Mouse (Mus musculus) stomach, postnatal 0 days (tissue): ENCODE data around the gene Hoxa5. TPM values are rescaled to one million over a fixed set of nuclear protein-coding genes. Genes with fewer than 3 reads are reported as not detected.
A peak's percentile ranks its signal among the peaks of the same experiment; 100 is the strongest.

Experiments
- ATAC-seq: fragments of 200-750 bp; cut with Nextera tagmentation; 2 replicates; pipeline ENCODE4 v1.8.0; 2017; ENCODE audit not compliant: low FRiP score, low TSS enrichment
- DNase-seq: peaks from one replicate; pipeline ENCODE4 v3.0.0-alpha.2; 2016; ENCODE audit warnings: low spot score
- H3K27ac ChIP-seq: fragments of 300-500 bp; sonication (generic); replicated peaks from 2 replicates; pipeline ENCODE4 v1.5.1; 2014; ENCODE audit warnings: mild to moderate bottlenecking, control low read depth
- H3K27me3 ChIP-seq: fragments of 300-500 bp; sonication (generic); 2 replicates; pipeline ENCODE4 v1.6.1; 2014; ENCODE audit warnings: low read length; ENCODE audit not compliant: control insufficient read depth, insufficient read depth
- H3K36me3 ChIP-seq: fragments of 300-500 bp; sonication (generic); 2 replicates; pipeline ENCODE4 v1.6.1; 2014; ENCODE audit warnings: low read length, mixed read lengths; ENCODE audit not compliant: control insufficient read depth, insufficient read depth
- H3K4me1 ChIP-seq: fragments of 300-500 bp; sonication (generic); replicated peaks from 2 replicates; pipeline ENCODE4 v1.6.1; 2014; ENCODE audit warnings: antibody characterized with exemption; ENCODE audit not compliant: control insufficient read depth, insufficient read depth
- H3K4me2 ChIP-seq: fragments of 300-500 bp; sonication (generic); replicated peaks from 2 replicates; pipeline ENCODE4 v1.6.1; 2014; ENCODE audit warnings: low read depth, mild to moderate bottlenecking, control low read depth, moderate library complexity
- H3K4me3 ChIP-seq: fragments of 300-500 bp; sonication (generic); 2 replicates; pipeline ENCODE4 v1.5.1; 2014; ENCODE audit warnings: low read depth, low read length, control low read depth
- H3K9ac ChIP-seq: fragments of 300-500 bp; sonication (generic); 2 replicates; pipeline ENCODE4 v1.6.1; 2014; ENCODE audit warnings: mild to moderate bottlenecking, low read length, control low read depth, mixed read lengths
- H3K9me3 ChIP-seq: fragments of 300-500 bp; sonication (generic); 2 replicates; pipeline ENCODE4 v1.6.1; 2016; ENCODE audit warnings: low read length; ENCODE audit not compliant: control insufficient read depth
- CTCF ChIP-seq: IDR thresholded peaks from 2 replicates; pipeline ENCODE4 v1.5.1; 2016; ENCODE audit warnings: antibody characterized with exemption, low read depth, mild to moderate bottlenecking, moderate library complexity
- EP300 ChIP-seq: optimal IDR thresholded peaks from 2 replicates; pipeline ENCODE3; 2016; ENCODE audit warnings: antibody characterized with exemption
- WGBS: fragments of 180-500 bp; shearing (Covaris S2); extraction: QIAGEN DNeasy Blood & Tissue Kit; methylation state at CpG from one replicate; pipeline ENCODE4 v1.1.7; 2014; 5-methylcytosine and 5-hydroxymethylcytosine counted together
- polyA plus RNA-seq: library from polyadenylated mRNA; unstranded; fragments of >200 nt; fragmentation: Nextera tagmentation; extraction: Ambion mirVana; gene quantifications from 2 replicates; pipeline ENCODE4 v1.2.1, GENCODE M21; 2015

The Hoxa5 gene
- polyA plus RNA-seq, 1 experiment from 2014 or later: 8.4 TPM

- Histone ChIP-seq H3K9me3 (no peaks in the 10 kb centered on the region), H3K9ac (peak overlapping the region; percentile 53), H3K4me2 (peak overlapping the region; percentile 76), H3K36me3 (no peaks in the 10 kb centered on the region), H3K27ac (peak overlapping the region; percentile 40), H3K27me3 (peaks cover 12% of the 10 kb centered on the region; the same call in 1 of the 2 replicates), H3K4me3 (peak overlapping the region; percentile 42), H3K4me1 (no peaks in the 10 kb centered on the region)
- no peak for TF ChIP-seq EP300
- TF ChIP-seq CTCF: no peak
- DNase-seq (no peak), ATAC-seq (no peak)
- 35% methylated on average over 12 of the region's 12 CpGs for WGBS
These were observed 5.3 kb upstream of the Hoxa5 start for GRCm38 (mm10) chr6:52209685-52210046.

- H3K4me3 ChIP-seq: peak overlapping the region; percentile 42
- no peaks in the 10 kb centered on the region for H3K4me1 ChIP-seq
- TF ChIP-seq CTCF: no peak
- TF ChIP-seq EP300: no peak
- H3K4me2 ChIP-seq: peak overlapping the region; percentile 76
- H3K9ac ChIP-seq: peak overlapping the region; percentile 53
- DNase-seq (no peak), ATAC-seq (no peak)
- H3K27ac ChIP-seq: peak overlapping the region; percentile 78
- H3K27me3 ChIP-seq: peaks cover 8% of the 10 kb centered on the region; the same call in 1 of the 2 replicates
- WGBS: 17% methylated on average over 18 of the region's 18 CpGs
- H3K9me3 ChIP-seq: no peaks in the 10 kb centered on the region
- H3K36me3 ChIP-seq: no peaks in the 10 kb centered on the region
These were observed 4.7 kb upstream of the Hoxa5 start for GRCm38 (mm10) chr6:52208868-52209684.

- H3K27me3 ChIP-seq: peaks cover 8% of the 10 kb centered on the region; the same call in 1 of the 2 replicates
- peak within 1 kb of the TSS; percentile 76 for H3K4me2 ChIP-seq
- H3K36me3 ChIP-seq: no peaks in the 10 kb centered on the region
- H3K4me3 ChIP-seq: peak within 1 kb of the TSS; percentile 42
- 5% methylated on average over 47 of the region's 47 CpGs for WGBS
- H3K9me3 ChIP-seq: no peaks in the 10 kb centered on the region
- peak within 1 kb of the TSS; percentile 78 for H3K27ac ChIP-seq
- TF ChIP-seq EP300 (no peak), CTCF (no peak)
- no peaks in the 10 kb centered on the region for H3K4me1 ChIP-seq
- no peak for DNase-seq
- H3K9ac ChIP-seq: peak within 1 kb of the TSS; percentile 53
- no peak for ATAC-seq
These were observed 3.9 kb upstream of the Hoxa5 start, which contains the start of gene Hoxa6 for GRCm38 (mm10) chr6:52208072-52208867. Gene Hoxa6 (minus strand): TSS chr6:52208722.

GRCm38 (mm10) chr6:52207684-52207976 lies 3.2 kb upstream of the Hoxa5 start:
- peak overlapping the region; percentile 49 for H3K27ac ChIP-seq
- no peaks in the 10 kb centered on the region for H3K9me3 ChIP-seq
- H3K36me3 ChIP-seq: no peaks in the 10 kb centered on the region
- H3K27me3 ChIP-seq: peaks cover 7% of the 10 kb centered on the region; the same call in 1 of the 2 replicates
- DNase-seq: no peak
- H3K4me2 ChIP-seq: peak overlapping the region; percentile 76
- no peak for TF ChIP-seq CTCF
- TF ChIP-seq EP300: no peak
- peak overlapping the region; percentile 1; the same call in 1 of the 2 replicates for H3K4me3 ChIP-seq
- ATAC-seq: no peak
- H3K9ac ChIP-seq: no peak overlapping the region
- H3K4me1 ChIP-seq: no peaks in the 10 kb centered on the region

- no peak overlapping the region for H3K9ac ChIP-seq
- H3K9me3 ChIP-seq: no peaks in the 10 kb centered on the region
- H3K27ac ChIP-seq: peak overlapping the region; percentile 49
- H3K4me2 ChIP-seq: peak overlapping the region; percentile 76
- 24% methylated on average over 4 of the region's 4 CpGs for WGBS
- peak overlapping the region; percentile 1; the same call in 1 of the 2 replicates for H3K4me3 ChIP-seq
- H3K27me3 ChIP-seq: peaks cover 5% of the 10 kb centered on the region; the same call in 1 of the 2 replicates
- TF ChIP-seq CTCF (no peak), EP300 (no peak)
- ATAC-seq (no peak), DNase-seq (no peak)
- no peaks in the 10 kb centered on the region for H3K4me1 ChIP-seq
- no peaks in the 10 kb centered on the region for H3K36me3 ChIP-seq
These were observed 2.7 kb upstream of the Hoxa5 start for GRCm38 (mm10) chr6:52206882-52207683.
